Mouse (Mus musculus): ENCODE data around the gene Endov.

Endov gene

GRCm38 (mm10) chr11:119490861-119491689, at the start of gene Endov:
Gene Endov (plus strand): TSS chr11:119491347.
- peak; percentile 97 for DNase-seq (ENCODE audit: low spot score)

DNA sequence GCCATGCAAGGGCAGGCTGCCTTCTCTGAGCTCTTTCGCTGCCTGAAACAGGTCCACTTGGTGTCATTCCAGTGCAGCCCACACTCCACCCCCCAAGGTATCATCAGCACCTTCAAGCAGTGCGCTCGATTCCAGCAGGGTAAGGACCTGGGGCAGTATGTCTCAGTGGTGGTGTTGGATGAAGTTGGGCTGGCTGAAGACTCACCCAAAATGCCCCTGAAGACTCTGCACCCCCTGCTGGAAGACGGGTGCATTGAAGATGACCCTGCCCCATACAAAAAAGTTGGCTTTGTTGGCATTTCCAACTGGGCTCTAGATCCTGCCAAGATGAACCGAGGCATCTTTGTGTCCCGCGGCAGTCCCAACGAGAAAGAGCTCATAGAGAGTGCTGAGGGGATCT, 48.9 kb upstream of the Endov start:
- no peak for DNase-seq (ENCODE audit: low spot score)

GRCm38 (mm10) chr11:119443442-119443841, 47.7 kb upstream of the Endov start:
- no peak for DNase-seq (ENCODE audit: low spot score)

DNA sequence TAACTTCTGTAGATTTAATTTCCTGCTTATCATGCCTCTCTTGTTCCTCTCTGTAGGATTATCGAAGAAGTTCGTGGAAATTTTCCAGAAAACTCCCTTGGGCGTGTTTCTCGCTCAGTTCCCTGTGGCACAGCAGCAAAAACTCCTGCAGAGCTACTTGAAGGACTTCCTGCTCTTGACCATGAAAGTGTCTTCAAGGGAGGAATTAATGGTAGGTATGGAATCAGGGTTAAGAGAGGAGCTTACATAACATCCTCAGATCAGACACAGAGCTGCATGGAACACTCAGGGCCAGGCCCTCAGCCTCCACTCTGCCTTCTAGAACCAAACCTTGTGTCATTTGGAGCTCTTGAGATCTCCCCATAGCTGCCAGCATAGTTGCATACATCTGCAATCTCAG, 35.0 kb upstream of the Endov start:
- DNase-seq (ENCODE audit: low spot score) = no peak

- no peak for DNase-seq (ENCODE audit: low spot score)
Measured at GRCm38 (mm10) chr11:119477876-119478275, 13.3 kb upstream of the Endov start.

GRCm38 (mm10) chr11:119491690-119492087, 542 bp downstream of the Endov start:
- DNase-seq (ENCODE audit: low spot score) = no peak

DNA sequence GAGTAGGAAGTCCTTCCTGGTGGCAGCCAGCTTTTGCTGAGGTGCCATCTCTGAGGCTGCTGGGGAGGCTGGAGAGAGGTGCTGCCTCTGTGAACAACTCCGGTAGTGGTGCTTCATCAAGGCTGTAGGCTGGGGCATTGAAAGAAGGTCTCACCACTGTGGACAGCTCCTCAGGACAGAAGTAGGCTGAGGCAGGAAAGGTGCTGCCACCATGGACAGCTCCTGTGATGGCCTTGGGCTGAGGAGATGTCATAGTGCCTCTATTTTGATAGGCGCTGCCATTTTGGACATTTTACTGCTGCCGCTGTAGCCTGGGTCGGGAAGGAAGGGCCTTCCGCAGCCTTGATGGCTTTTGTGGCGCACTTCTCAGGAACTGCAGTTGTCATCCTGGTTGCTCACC, 1.7 kb downstream of the Endov start:
- DNase-seq (ENCODE audit: low spot score) = no peak

- DNase-seq (ENCODE audit: low spot score) = no peak
Measured at GRCm38 (mm10) chr11:119493516-119493915, 2.4 kb downstream of the Endov start.

GRCm38 (mm10) chr11:119496147-119496546, 5.0 kb downstream of the Endov start:
- no peak for DNase-seq (ENCODE audit: low spot score)

GRCm38 (mm10) chr11:119497451-119497850, 6.3 kb downstream of the Endov start:
- no peak for DNase-seq (ENCODE audit: low spot score)

DNA sequence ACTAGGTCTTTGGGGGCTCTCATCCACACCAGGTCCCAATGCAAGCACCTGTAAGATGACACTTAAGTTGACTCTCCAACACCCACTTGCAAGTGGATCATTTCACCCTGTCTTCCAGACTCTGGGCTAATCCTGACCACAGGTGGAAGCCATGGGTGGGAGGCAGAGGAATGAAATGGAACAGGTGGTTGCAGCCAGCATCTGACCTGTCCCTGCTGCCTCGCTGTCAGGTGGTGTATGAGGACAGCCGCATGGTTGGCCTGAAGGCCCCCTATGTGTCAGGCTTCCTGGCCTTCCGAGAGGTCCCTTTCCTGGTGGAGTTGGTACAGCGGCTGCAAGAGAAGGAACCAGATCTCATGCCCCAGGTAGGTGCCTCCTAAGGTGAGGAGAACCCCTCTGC, 8.2 kb downstream of the Endov start:
- DNase-seq (ENCODE audit: low spot score) = no peak

- DNase-seq (ENCODE audit: low spot score) = no peak
Measured at GRCm38 (mm10) chr11:119500011-119500410, 8.9 kb downstream of the Endov start.

- DNase-seq (ENCODE audit: low spot score) = peak; percentile 44
Measured at GRCm38 (mm10) chr11:119503675-119504074, 12.5 kb downstream of the Endov start.

DNA sequence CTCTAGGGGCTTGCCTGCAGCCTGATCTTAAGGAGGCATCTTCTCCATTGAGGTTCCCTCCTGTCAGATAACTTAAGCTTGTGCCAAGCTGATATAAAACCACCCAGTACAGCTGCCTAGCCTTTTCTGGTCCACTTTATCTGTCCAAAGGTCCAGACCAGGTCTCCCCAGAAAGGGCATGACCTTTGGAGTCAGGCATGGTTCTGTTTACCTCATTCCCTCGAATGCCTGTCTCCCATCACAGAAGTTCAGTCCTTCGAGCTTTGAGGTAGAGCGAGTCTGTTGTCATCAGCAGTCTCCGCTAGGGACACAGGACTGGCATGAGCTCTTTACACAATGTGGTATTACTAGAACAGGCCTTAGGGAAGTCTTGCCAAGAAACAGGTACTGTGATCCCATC, 15.2 kb downstream of the Endov start:
- no peak for DNase-seq (ENCODE audit: low spot score)

GRCm38 (mm10) chr11:119507772-119508171, 16.6 kb downstream of the Endov start:
- no peak for DNase-seq (ENCODE audit: low spot score)

- DNase-seq (ENCODE audit: low spot score) = no peak
Measured at GRCm38 (mm10) chr11:119509165-119509776, 18.1 kb downstream of the Endov start.

GRCm38 (mm10) chr11:119513038-119513659, 22.0 kb downstream of the Endov start:
- DNase-seq (ENCODE audit: low spot score) = no peak

DNA sequence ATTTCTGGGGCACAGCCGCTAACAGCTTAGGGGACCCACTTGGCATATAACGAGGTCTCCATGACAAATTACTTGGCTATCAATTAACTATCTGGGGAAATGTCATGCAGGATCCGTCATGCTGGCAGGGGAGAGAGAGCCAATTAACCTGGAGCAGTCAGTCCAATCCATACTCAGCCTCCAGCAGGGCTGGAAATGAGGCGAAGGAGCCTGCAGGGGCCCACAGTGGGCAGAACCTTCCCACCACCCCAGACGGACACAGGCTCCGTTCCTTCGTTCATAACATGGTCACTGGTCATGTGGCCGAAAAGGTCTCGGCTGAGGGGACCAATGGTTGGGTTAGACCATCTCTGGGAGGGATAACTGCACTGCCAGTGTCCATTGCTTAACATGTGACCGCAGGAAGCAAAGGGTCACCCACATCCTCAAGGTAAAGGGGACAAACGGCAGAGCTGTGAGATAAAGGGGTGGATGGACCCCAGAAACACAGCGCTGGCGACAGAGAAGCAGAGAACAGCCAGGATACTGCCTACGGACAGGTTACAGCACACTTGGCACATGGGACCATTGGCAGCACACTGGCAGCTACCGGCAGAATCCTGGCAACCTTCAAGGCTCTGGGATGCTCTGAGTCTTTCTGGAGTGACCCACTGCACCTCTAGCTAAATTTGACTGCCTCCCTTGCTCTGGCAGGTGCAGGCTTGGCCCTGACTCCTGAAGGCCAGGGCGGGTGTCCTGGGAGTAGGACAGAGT, 23.1 kb downstream of the Endov start:
- DNase-seq (ENCODE audit: low spot score) = no peak

- DNase-seq (ENCODE audit: low spot score) = no peak
Measured at GRCm38 (mm10) chr11:119514967-119515636, 24.0 kb downstream of the Endov start.

DNA sequence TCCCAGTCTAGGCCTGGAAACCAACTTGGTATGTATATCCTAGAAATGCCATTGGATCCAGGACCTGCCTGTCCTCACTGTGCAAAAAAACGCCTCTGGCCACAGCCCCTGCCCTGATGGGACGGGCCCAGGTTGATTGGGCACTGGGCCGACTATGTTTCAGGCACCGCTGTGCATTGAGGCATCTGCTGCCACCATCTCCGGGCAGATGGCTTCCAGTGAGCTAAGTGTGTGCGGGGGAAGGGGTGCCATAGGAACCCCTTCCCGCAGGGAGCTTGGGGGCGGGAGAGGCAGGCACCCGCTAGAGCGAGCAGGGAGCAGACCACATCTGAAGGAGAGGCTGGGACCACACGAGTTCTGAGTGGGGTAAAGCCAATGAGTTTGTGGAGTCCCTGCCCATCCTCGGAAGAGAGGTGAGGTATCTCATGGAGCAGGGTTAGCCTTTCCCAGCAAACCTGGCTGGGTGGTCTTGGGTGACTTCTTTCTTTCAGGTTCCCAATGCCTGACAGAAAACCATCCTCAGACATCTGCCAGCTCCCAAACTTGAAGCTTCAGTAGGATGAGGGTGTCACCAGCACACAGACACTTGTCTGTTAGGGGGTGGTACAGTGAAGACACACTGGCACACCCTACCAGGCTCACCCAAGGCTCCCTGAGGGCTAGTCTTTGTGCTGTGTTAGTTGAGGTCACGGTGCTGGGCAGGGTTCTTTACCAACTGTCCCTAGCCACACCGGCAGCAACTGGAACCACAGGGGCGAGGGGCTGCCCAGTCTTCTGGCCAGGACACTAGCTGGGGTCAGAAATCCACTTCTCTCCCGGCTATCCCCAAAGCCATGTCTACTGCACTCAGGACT, 24.9 kb downstream of the Endov start:
- DNase-seq (ENCODE audit: low spot score) = no peak
